Mouse (Mus musculus) adrenal gland (tissue): ENCODE data around the gene Olfr384.
"Not testable (repeated sequence)": the region's sequence is repeated elsewhere in the genome, so short reads cannot be mapped to it uniquely, and the experiment has no call there.

Experiments
- intact Hi-C: fragments of 180-260 bp; cut with DNase I; formaldehyde crosslinking; loops from one replicate; pipeline ENCODE4 v1.15.1; 2025
- long read RNA-seq, 2 experiments: library from polyadenylated mRNA; unstranded; transcript quantifications; one replicate each; pipeline ENCODE4 v2.0.0; 2020; ENCODE audit warnings: borderline replicate concordance in 1 of 2; ENCODE audit not compliant: insufficient replicate concordance in 1 of 2

Olfr384 gene
- long read RNA-seq, experiment 1 = 0 reads
- long read RNA-seq, experiment 2 = 0 reads

- intact Hi-C loops = no loop called here
Observed at GRCm38 (mm10) chr11:73598294-73598693, at the start of gene Olfr384. TSS of gene Olfr384 (plus strand) at chr11:73598594.

- intact Hi-C loops = no loop called here
Observed at GRCm38 (mm10) chr11:73579871-73580270, 18.5 kb upstream of the Olfr384 start.

GRCm38 (mm10) chr11:73583188-73583587 is 15.2 kb upstream of the Olfr384 start:
- intact Hi-C loops = not testable (repeated sequence)

DNA sequence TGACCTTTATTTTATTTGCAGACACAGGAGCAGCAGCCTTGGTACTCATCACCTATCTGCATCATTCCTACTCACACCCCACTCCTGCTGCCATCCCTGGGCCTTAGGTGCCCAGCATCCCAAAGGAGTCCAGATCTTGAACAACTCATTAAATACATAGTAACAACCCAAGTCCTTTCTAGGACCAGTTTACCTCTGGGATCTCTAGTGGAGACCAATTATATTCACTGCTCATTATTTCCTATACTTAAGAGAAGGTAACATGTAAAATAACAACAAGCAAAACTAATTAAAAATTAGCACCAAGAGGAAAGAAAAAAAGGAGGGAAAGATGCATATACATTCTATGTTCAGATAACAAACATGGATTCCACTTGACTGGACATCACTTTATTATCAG is 5.5 kb upstream of the Olfr384 start, which contains the start of gene Olfr385:
Olfr385 (minus strand) TSS at position 101 of the 400 bp plus-strand sequence.
- intact Hi-C loops = no loop called here
